Mouse (Mus musculus) cerebellum, adult 2 months (tissue): Measurements from ENCODE around the gene Crygb. TPM values are rescaled to one million over a fixed set of nuclear protein-coding genes. Genes with fewer than 3 reads are reported as not detected.

ENCODE experiments used
- DNase-seq, 2 experiments: peaks; one replicate each; pipeline ENCODE4 v3.0.0; 2021
- H3K27ac ChIP-seq: fragments of 200-500 bp; 2 replicates; pipeline ENCODE4 v1.5.1; 2012; ENCODE audit warnings: low read length, control low read depth, inconsistent platforms; ENCODE audit not compliant: insufficient read depth
- H3K27me3 ChIP-seq: fragments of 200-500 bp; 2 replicates; pipeline ENCODE4 v1.6.1; 2012; ENCODE audit warnings: inconsistent platforms, mild to moderate bottlenecking, low read length, moderate library complexity; ENCODE audit not compliant: control insufficient read depth, insufficient read depth
- H3K4me1 ChIP-seq: fragments of 200-500 bp; 2 replicates; pipeline ENCODE4 v1.6.1; 2011; ENCODE audit warnings: low read length; ENCODE audit not compliant: control insufficient read depth, insufficient read depth
- H3K4me3 ChIP-seq: fragments of 200-500 bp; replicated peaks from 2 replicates; pipeline ENCODE3; 2011; ENCODE audit warnings: mild to moderate bottlenecking, low read depth, low read length, control low read depth; ENCODE audit not compliant: insufficient read depth
- CTCF ChIP-seq: fragments of 200-500 bp; IDR thresholded peaks from 2 replicates; pipeline ENCODE4 v1.5.1; 2011; ENCODE audit warnings: low read depth, mild to moderate bottlenecking, control low read depth, low read length, moderate library complexity, borderline replicate concordance; ENCODE audit not compliant: insufficient read depth
- POLR2A ChIP-seq: fragments of 200-500 bp; IDR thresholded peaks from 2 replicates; pipeline ENCODE4 v1.6.1; 2011; ENCODE audit warnings: low read length, control low read depth, borderline replicate concordance; ENCODE audit not compliant: insufficient read depth
- WGBS: fragments of 180-500 bp; shearing (Covaris S2); methylation state at CpG from one replicate; pipeline ENCODE4 v1.1.7; 2018; 5-methylcytosine and 5-hydroxymethylcytosine counted together
- polyA plus RNA-seq: library from polyadenylated mRNA; depleted of rRNA; stranded (reverse); fragments of >200 nt; gene quantifications from 2 replicates; pipeline ENCODE4 v1.2.3, GENCODE M21; 2012

Gene Crygb
- polyA plus RNA-seq, 1 experiment, result not detected

DNA sequence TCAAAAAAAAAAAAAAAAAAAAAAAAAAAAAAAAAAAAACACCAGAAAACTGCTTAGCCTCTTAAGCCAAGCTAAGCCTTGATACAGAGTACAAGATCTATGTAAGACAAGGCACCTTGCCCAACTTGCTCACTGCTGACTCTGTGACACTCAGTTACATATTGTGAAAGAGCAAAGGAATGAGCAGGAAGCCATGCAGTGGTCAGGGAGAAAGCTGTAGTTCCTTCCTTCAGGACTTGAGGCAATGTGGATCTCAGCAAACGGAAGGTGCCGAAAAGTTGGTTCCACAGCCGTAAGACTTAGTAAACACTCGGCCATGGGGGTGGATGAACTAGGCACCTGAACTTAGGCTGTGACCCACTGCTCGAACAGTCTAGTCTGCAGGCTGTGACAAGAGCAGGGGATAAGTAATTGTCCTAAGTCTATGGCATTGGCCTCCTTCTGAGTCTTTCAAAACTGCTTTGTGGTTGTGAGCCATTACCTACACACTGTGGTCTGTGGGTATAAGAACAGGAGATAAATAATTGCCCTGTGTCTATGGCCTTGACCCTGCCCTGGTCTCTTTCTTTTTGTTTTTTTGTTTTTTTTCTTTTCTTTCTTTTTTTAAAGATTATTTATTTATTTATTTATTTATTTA, 31.6 kb upstream of the Crygb start:
- 96% methylated on average over 5 of the region's 5 CpGs for WGBS
- Histone ChIP-seq H3K27me3 (no peaks in the 10 kb centered on the region), H3K27ac (no peak overlapping the region), H3K4me1 (no peaks in the 10 kb centered on the region), H3K4me3 (no peak overlapping the region)
- TF ChIP-seq CTCF, result no peak
- no peak for TF ChIP-seq POLR2A
- DNase-seq, result no peak

DNA sequence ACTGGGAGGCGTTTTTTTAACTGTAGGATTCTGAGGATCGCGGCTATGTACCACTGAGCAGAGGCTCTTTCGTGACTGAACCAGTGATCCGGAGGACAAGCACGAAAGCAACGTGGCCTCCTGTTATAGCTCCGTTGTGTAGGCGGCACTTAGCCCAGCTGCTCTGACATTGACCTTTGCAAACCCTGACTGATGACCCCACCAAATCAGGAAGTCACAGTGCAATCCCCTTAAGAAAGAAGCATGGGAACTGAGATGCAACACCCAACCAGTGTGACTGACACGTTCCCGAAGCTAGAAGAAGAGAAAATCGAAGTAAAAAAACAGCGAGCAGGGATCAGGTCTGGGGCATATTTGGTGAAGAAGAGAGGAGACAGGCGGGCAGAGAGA, 30.7 kb upstream of the Crygb start:
- H3K27ac ChIP-seq, result no peak overlapping the region
- no peaks in the 10 kb centered on the region for H3K27me3 ChIP-seq
- no peak for DNase-seq
- H3K4me1 ChIP-seq, result no peaks in the 10 kb centered on the region
- TF ChIP-seq CTCF (no peak), POLR2A (no peak)
- WGBS, result 43% methylated on average over 14 of the region's 14 CpGs
- no peak overlapping the region for H3K4me3 ChIP-seq

- Histone ChIP-seq H3K4me3 (no peak overlapping the region), H3K27me3 (no peaks in the 10 kb centered on the region), H3K27ac (no peak overlapping the region), H3K4me1 (no peaks in the 10 kb centered on the region)
- TF ChIP-seq CTCF (peak; percentile 79), POLR2A (no peak)
- 9% methylated on average over 8 of the region's 8 CpGs for WGBS
- peak; percentile 56 to 66 for DNase-seq
These were observed 30.1 kb upstream of the Crygb start for GRCm38 (mm10) chr1:65112031-65112806.

DNA sequence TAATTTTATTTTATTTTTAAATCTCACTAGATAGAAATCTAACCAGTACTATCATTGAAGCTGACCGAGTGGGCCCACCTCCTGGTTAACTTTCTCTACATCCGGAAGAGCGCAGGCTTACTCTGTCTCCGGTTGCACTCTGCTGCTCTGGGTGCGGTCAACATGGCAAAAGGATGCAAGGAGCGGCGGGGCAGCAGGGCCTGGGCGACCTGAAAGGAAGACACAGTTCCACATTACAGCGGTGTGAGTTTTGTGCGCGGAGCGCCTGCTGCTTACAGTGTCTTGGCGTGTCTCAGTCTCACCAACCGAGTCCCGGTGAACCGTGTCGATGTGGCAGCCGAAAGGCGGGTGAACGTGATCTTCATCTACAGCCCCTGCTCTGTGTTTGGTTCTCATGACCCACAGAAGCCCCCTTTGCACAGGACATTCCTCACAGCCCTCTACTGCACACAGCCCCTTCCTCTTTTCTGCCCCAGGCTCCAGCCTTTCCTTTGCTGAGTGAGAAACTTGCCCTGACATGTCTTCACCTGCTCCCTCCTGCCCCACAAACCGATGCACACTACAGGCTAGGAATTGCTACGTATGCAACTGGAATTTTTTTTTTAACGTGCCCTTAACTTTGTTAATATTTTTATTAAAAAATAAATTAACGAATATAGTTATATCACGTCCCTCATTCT, 27.8 kb upstream of the Crygb start:
- Histone ChIP-seq H3K4me1 (no peaks in the 10 kb centered on the region), H3K4me3 (no peak overlapping the region), H3K27ac (no peak overlapping the region), H3K27me3 (no peaks in the 10 kb centered on the region)
- DNase-seq, result no peak
- 76% methylated on average over 25 of the region's 25 CpGs for WGBS
- TF ChIP-seq POLR2A (no peak), CTCF (no peak)

DNA sequence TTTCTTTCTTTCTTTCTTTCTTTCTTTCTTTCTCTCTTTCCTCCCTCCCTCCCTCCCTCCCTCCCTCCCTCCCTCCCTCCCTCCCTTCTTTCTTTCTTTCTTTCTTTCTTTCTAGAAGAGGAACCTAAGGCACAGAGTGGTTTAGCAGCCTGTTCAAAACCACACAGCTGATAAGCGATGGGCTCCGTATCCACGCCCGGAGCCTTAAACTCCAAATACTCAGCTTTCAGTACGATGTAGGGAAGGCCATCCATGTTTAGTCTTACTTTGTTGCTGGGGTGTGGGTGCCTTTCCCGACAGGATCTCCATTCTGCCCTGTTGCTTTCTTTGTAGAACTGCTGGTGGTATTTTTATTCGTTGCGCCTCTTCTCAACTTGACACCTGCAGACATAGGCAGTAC, 27.1 kb upstream of the Crygb start:
- TF ChIP-seq POLR2A (no peak), CTCF (no peak)
- WGBS, result 93% methylated on average over 8 of the region's 8 CpGs
- DNase-seq, result no peak
- H3K4me1 ChIP-seq, result no peaks in the 10 kb centered on the region
- no peak overlapping the region for H3K4me3 ChIP-seq
- no peak overlapping the region for H3K27ac ChIP-seq
- H3K27me3 ChIP-seq, result no peaks in the 10 kb centered on the region

DNA sequence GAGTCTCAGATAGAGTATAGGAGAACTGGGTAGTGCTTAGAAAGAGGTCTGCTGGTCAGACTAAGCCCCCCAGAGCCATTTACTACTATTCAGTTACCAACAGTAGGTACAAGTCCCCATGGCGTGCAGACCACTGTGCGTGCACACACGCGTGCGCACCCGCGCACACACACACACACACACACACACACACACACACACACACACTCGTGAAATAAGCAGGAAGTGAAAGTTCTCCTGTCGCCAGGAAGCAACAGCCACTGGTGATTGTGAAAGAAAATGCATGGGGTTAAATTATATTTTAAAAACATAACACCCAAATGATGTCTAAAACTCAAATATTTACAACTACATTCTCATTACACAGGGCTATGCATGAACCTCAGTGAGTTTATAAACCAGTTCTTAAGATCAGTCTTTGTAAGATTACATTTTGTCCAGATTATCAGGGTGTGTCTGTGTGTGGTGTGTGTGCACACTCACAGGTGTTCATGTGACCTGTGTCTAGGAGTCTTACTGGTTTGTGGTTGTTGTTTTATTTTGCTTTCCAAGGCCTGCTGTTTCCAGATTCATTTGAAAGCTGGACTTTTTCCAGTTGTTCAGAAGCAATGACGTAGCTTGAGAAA, 25.7 kb upstream of the Crygb start:
- no peaks in the 10 kb centered on the region for H3K4me1 ChIP-seq
- 84% methylated on average over 10 of the region's 10 CpGs for WGBS
- H3K4me3 ChIP-seq, result no peak overlapping the region
- H3K27me3 ChIP-seq, result no peaks in the 10 kb centered on the region
- TF ChIP-seq CTCF (no peak), POLR2A (no peak)
- no peak overlapping the region for H3K27ac ChIP-seq
- DNase-seq, result no peak

DNA sequence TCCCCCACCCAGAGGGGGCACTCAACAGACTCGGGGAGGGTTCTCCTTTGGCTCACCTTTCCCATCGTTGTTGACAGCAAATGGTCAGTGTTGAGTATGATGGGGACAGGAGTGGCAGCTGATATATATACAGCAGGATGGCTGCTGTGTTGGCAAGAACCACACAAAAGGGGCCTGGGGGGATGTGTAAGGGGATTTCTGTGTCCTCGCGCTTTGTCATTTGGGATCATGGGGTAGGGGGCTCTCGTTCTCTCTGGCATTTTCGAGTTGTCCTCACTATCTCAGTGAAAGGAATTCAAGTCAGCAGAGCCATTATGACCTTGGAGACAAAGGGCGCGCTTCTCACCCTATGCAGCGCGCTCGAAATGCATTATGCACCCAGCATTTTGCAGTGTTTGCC, 21.2 kb upstream of the Crygb start, which contains the start of gene Cryga:
Cryga (minus strand) TSS at position 101 of the 400 bp plus-strand sequence.
- Histone ChIP-seq H3K27me3 (no peaks in the 10 kb centered on the region), H3K4me3 (no peak within 1 kb of the TSS), H3K27ac (no peak within 1 kb of the TSS), H3K4me1 (no peaks in the 10 kb centered on the region)
- no peak for DNase-seq
- TF ChIP-seq POLR2A, result no peak
- WGBS, result 84% methylated on average over 11 of the region's 11 CpGs
